Mouse (Mus musculus) ES-E14 (cell line): ENCODE results near the gene Rhbg.

Source experiments
- HCFC1 ChIP-seq: IDR thresholded peaks from 2 replicates; pipeline ENCODE4 v1.6.1; 2012; ENCODE audit warnings: low read length, inconsistent platforms, borderline replicate concordance; ENCODE audit not compliant: insufficient read depth
- MAFK ChIP-seq: IDR thresholded peaks from 2 replicates; pipeline ENCODE4 v1.6.1; 2014; ENCODE audit warnings: mild to moderate bottlenecking, low read depth, low read length, inconsistent platforms; ENCODE audit not compliant: insufficient read depth
- ZC3H11A ChIP-seq: IDR thresholded peaks from 2 replicates; pipeline ENCODE4 v1.6.1; 2012; ENCODE audit warnings: low read depth, mild to moderate bottlenecking, inconsistent platforms, low read length, borderline replicate concordance
- ZNF384 ChIP-seq: IDR thresholded peaks from 2 replicates; pipeline ENCODE4 v1.6.1; 2012; ENCODE audit warnings: low read depth, low read length, inconsistent platforms

DNA sequence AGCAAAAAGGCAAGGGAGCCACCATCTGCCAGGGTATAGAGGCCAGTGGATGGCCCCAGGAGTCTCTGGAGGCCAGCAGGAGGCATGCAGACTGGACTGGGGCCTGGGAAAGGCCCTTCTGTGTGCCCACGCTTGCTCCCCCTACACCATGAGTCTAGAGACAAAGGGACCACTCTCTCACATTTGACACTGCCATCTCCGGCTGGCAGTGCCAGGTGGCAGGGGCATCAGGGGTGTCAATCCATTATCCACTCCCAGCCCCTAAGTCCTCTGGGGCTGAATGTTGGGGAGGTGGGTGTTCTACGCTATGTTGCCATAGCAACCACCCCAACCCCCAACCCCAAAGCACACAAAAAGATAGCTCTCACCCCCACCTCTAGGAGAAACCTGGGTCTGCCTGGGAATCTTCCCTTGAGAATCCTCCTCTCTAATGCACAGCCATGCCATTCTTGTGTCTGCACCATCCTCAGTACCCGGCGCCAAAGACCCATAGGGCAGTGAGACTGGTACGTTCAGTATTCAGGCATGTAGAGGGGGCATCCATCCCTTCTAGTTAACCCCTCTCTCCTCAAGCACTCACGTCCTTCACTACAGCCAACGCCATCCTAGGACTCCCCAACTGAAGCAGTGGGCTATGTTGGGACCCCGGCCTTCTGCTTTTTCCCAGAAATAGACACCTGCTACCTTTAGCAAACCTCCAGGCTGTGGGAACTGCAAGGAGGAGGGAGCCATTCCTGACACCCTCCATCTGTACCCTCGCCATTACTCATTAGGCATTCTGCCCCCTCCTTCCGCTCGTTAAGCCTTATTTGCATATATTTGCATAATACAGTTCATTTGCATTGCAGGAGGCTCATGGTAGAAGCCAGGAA lies 32.8 kb downstream of the Rhbg start:
- TF ChIP-seq HCFC1 = no peak
- no peak for TF ChIP-seq ZC3H11A
- TF ChIP-seq MAFK = no peak
- no peak for TF ChIP-seq ZNF384
